Mouse (Mus musculus): ENCODE data around the gene Nxpe3.

DNA sequence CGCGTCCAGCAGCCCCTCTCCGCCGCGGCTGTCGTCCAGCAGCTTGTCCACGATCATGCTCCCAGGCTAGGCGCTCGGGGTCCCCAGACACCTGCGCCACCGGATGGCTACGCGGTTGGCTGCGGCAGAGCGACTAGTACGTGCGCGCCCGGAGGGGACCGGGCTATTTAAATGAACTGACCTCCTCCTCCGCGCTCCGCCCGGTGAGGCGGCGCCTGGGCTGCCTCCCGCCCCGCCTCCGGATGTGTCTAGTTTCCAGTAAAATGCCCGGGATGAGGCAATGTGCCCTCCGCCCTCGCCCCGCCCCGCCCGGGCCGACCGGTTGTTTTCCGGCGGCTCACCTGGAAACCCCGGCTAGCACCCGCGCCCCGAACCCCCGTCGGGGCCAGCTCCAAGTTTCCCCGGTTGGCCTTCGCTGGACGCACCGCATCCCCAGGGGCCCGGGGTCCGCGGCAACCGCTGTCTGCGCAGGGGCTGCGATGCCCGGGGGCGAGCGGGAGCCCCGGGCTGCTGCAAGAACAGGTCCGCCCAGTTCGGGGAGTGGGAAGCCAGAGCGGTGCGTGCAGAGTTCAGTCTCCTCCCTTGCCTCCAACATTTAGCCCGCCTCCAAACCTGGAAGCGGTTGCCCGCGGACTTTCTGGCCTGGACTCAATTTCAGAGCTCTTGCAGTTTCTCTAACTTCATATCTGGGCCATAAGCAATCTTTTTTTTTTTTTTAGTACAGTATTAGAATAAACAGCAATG, 72.9 kb downstream of the Nxpe3 start:
- TF ChIP-seq CTCF (IDR thresholded peaks at IDR 0.05; ENCODE audit: low read depth, low read length) (no peak), POLR2A (IDR thresholded peaks at IDR 0.05; ENCODE audit: extremely low read depth, insufficient read depth, low read length) (peak; percentile 99)

Measured in liver, adult 2 months (tissue).